Mouse (Mus musculus) heart, adult 2 months (tissue): Measurements from ENCODE around the gene Gba. TPM values are rescaled to one million over a fixed set of nuclear protein-coding genes. Genes with fewer than 3 reads are reported as not detected.
"Not testable (repeated sequence)": the region's sequence is repeated elsewhere in the genome, so short reads cannot be mapped to it uniquely, and the experiment has no call there.

ENCODE experiments used
- DNase-seq, 2 experiments: peaks; one replicate each; pipeline ENCODE4 v3.0.0; 2021
- H3K27ac ChIP-seq: fragments of 200-600 bp; 2 replicates; pipeline ENCODE4 v1.8.1; 2022
- H3K27me3 ChIP-seq: fragments of 200-500 bp; 2 replicates; pipeline ENCODE4 v1.6.1; 2012; ENCODE audit warnings: mild to moderate bottlenecking, low read length, inconsistent platforms, mixed read lengths; ENCODE audit not compliant: control insufficient read depth, insufficient read depth
- H3K36me3 ChIP-seq: fragments of 200-500 bp; 2 replicates; pipeline ENCODE4 v1.6.1; 2012; ENCODE audit warnings: low read length, inconsistent platforms; ENCODE audit not compliant: control insufficient read depth, insufficient read depth
- H3K4me1 ChIP-seq: fragments of 200-500 bp; 2 replicates; pipeline ENCODE4 v1.6.1; 2011; ENCODE audit warnings: low read length; ENCODE audit not compliant: control insufficient read depth, insufficient read depth
- H3K4me3 ChIP-seq: fragments of 200-600 bp; 2 replicates; pipeline ENCODE4 v1.8.1; 2022
- H3K79me2 ChIP-seq: fragments of 200-500 bp; replicated peaks from 2 replicates; pipeline ENCODE4 v1.6.1; 2012; ENCODE audit warnings: mild to moderate bottlenecking, inconsistent platforms, low read length, moderate library complexity, mixed read lengths; ENCODE audit not compliant: control insufficient read depth, insufficient read depth
- H3K9ac ChIP-seq: fragments of 200-500 bp; 2 replicates; pipeline ENCODE4 v1.6.1; 2012; ENCODE audit warnings: low read depth, mild to moderate bottlenecking, control low read depth, inconsistent platforms, low read length, mixed read lengths
- CTCF ChIP-seq: fragments of 200-600 bp; IDR thresholded peaks from 2 replicates; pipeline ENCODE4 v1.8.1; 2022; ENCODE audit warnings: antibody characterized with exemption, mild to moderate bottlenecking, moderate library complexity
- EP300 ChIP-seq: fragments of 200-500 bp; IDR thresholded peaks from 2 replicates; pipeline ENCODE4 v1.6.1; 2011; ENCODE audit warnings: low read depth, low read length, control low read depth; ENCODE audit not compliant: insufficient read depth
- POLR2A ChIP-seq: fragments of 200-500 bp; IDR thresholded peaks from 2 replicates; pipeline ENCODE4 v1.6.1; 2011; ENCODE audit warnings: mild to moderate bottlenecking, low read depth, low read length, control low read depth; ENCODE audit not compliant: insufficient read depth
- WGBS: fragments of 180-500 bp; shearing (Covaris S2); methylation state at CpG from one replicate; pipeline ENCODE4 v1.1.7; 2018; 5-methylcytosine and 5-hydroxymethylcytosine counted together
- intact Hi-C: fragments of 180-260 bp; cut with DNase I; formaldehyde crosslinking; loops from one replicate; pipeline ENCODE4 v1.15.1; 2025
- long read RNA-seq: library from polyadenylated mRNA; stranded (forward); transcript quantifications from one replicate; pipeline ENCODE4 v2.0.0, GENCODE M21; 2021
- polyA plus RNA-seq: library from polyadenylated mRNA; depleted of rRNA; stranded (reverse); fragments of >200 nt; gene quantifications from 2 replicates; pipeline ENCODE4 v1.2.3, GENCODE M21; 2012; rRNA removed
- total RNA-seq, 2 experiments: library from RNA; stranded (reverse); gene quantifications; 2 replicates each; pipeline ENCODE4 v1.2.3; 2021

The Gba gene
- 10 to 100 TPM; 19.9 to 20.4 TPM for total RNA-seq
- 26.3 and 39.2 TPM in 2 replicates for polyA plus RNA-seq
- long read RNA-seq, transcript Gba-201 (11 exons, 1,779 nt): major isoform, 5 of 7 reads
- long read RNA-seq, partial matches to known transcripts: 1 of 7 reads
- long read RNA-seq, other reads (novel, unspliced or antisense): 1 of 7 reads

DNA sequence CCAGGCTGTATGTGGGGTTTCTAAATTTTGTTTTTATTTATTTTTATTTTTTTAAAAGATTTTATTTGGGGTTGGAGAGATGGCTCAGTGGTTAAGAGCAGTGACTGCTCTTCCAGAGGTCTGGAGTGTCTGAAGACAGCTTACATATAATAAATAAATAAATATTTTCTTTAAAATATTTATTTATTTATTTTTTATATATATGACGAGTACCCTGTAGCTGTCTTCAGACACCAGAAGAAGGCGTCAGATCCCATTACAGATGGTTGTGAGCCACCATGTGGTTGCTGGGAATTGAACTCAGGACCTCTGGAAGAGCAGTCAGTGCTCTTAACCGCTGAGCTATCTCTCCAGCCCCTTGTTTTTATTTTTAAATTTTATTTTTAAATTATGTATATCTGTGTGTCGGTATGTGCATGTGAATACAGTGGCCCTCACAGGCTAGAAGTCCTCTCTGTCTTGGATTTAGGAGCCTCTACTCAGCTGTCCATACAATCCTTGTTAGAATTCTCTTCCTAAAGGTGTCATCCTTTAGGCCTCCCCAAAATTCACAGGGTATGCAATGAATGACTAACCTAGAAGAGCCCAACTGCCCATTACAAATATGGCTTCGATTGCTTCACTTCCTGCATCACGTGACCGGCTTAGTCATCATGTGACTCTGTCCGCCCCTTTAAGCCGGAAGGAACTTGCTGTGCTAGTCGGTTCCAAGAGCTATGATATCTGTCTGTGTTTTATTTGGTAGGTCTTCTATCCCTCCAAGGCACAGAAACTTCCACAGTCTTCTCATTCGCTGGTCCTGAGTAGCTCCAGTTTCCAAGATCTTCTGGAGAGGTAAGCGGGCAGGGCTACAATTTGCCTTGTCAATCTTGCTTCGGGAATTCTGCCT lies at the start of gene Gba:
Gba (plus strand) TSS at position 676 of the 889 bp plus-strand sequence.
- Histone ChIP-seq H3K27ac (peak within 1 kb of the TSS; percentile 76), H3K9ac (peak within 1 kb of the TSS; percentile 71), H3K79me2 (no peaks in the 10 kb centered on the region), H3K36me3 (no peaks in the 10 kb centered on the region), H3K4me3 (peak within 1 kb of the TSS; percentile 64), H3K27me3 (no peaks in the 10 kb centered on the region), H3K4me1 (peaks cover 3% of the 10 kb centered on the region)
- TF ChIP-seq CTCF: no peak
- peak; percentile 89 for TF ChIP-seq EP300
- TF ChIP-seq POLR2A: peak; percentile 78
- peak; percentile 85 to 89 for DNase-seq
- intact Hi-C loops: no loop called here
- 22% methylated on average over 13 of the region's 13 CpGs for WGBS

DNA sequence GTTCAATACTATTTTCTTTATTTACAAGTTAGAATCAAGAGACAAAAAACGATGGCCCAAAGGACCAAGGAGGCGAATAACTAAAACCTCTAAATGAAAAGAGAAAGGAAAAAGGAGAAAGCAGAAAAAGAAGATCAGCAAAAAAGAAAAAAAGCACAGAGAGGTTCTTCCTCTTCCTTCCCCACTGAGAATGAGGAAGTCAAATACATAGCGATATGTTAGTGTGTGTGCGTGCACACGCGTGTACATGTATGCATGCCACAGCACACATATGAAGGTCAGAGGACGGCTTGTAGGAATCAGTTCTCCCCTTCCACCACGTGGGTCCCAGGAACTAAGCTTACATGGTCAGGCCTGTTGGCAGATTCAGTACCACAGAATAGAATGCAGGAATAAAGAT lies 45.8 kb upstream of the Gba start:
- WGBS: 84% methylated on average over 8 of the region's 8 CpGs
- H3K27me3 ChIP-seq: peaks cover 5% of the 10 kb centered on the region; the same call in 1 of the 2 replicates
- no peak overlapping the region for H3K27ac ChIP-seq
- H3K79me2 ChIP-seq: no peaks in the 10 kb centered on the region
- H3K4me1 ChIP-seq: no peaks in the 10 kb centered on the region; the same call in 1 of the 2 replicates
- intact Hi-C loops: loop anchor here (5.0 kb wide), 1 partner anchor 40 kb away; no protein-coding TSS in a partner anchor
- TF ChIP-seq EP300 (no peak), POLR2A (no peak), CTCF (no peak)
- H3K36me3 ChIP-seq: no peaks in the 10 kb centered on the region
- H3K9ac ChIP-seq: no peak overlapping the region
- H3K4me3 ChIP-seq: no peak overlapping the region
- no peak for DNase-seq

GRCm38 (mm10) chr3:89158651-89159050 lies 44.1 kb upstream of the Gba start:
- Histone ChIP-seq H3K9ac (no peak overlapping the region), H3K36me3 (no peaks in the 10 kb centered on the region), H3K27ac (no peak overlapping the region), H3K27me3 (0 out of 2 replicates have a peak, but pooled peaks cover 2% of the 10 kb centered on the region), H3K4me3 (no peak overlapping the region), H3K79me2 (no peaks in the 10 kb centered on the region), H3K4me1 (no peaks in the 10 kb centered on the region; the same call in 1 of the 2 replicates)
- TF ChIP-seq POLR2A (no peak), CTCF (no peak), EP300 (no peak)
- intact Hi-C loops: loop anchor here (2.0 to 5.0 kb wide), 2 partner anchors 41 to 72 kb away; no protein-coding TSS in a partner anchor
- DNase-seq: no peak
- 19% methylated on average over 7 of the region's 7 CpGs for WGBS

GRCm38 (mm10) chr3:89159211-89159610 lies 43.5 kb upstream of the Gba start:
- no peaks in the 10 kb centered on the region for H3K79me2 ChIP-seq
- 0 out of 2 replicates have a peak, but pooled peaks cover 2% of the 10 kb centered on the region for H3K27me3 ChIP-seq
- 1% methylated on average over 13 of the region's 13 CpGs for WGBS
- no peak for TF ChIP-seq CTCF
- TF ChIP-seq EP300: no peak
- no peak for TF ChIP-seq POLR2A
- H3K9ac ChIP-seq: no peak overlapping the region
- peak; percentile 47 to 74 for DNase-seq
- intact Hi-C loops: loop anchor here (2.0 to 5.0 kb wide), 2 partner anchors 42 to 72 kb away; no protein-coding TSS in a partner anchor
- no peak overlapping the region for H3K4me3 ChIP-seq
- H3K36me3 ChIP-seq: no peaks in the 10 kb centered on the region
- no peak overlapping the region for H3K27ac ChIP-seq
- no peaks in the 10 kb centered on the region; the same call in 1 of the 2 replicates for H3K4me1 ChIP-seq

DNA sequence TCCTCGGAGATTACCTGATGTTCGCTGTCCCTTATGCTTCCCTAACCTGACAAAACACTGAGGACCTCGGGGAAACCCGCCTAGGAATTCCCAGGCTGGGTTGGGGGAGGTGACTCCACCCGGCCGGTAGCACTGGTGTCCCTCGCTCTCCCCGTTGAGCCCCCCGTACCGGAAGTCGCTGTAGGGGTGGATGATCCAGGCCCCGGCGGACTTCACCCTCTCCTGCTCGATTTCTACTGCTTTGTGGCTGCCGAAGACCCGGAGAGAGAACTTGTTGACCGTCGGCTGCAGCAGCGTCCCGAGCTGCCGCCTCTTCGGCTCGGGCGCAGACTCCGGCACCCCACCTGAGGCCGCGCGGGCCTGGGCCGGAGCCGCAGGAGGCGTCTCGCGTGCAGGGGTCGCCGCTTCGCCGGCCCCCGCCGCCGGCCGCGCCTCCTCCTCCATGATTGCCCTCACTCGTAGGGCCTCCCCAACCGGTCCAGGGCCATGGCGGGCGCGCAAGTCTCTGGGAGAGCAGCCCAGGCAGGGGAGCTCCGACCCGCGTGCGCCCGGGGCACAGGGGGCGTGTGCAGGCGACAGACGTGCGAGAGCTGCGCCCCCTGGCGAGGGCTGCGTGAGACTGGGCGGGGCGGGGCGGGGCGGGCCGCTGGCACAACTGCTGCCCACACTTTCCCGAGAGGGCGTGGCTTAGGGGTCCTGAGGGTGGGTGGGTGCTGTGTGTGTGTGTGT lies 42.9 kb upstream of the Gba start, which contains the start of gene Hcn3:
Hcn3 (minus strand) TSS at position 581 of the 729 bp plus-strand sequence.
- peak within 1 kb of the TSS; percentile 47 for H3K4me3 ChIP-seq
- no peak within 1 kb of the TSS for H3K27ac ChIP-seq
- intact Hi-C loops: loop anchor here (2.0 to 10.0 kb wide), 3 partner anchors 42 to 215 kb away; no protein-coding TSS in a partner anchor
- 0 out of 2 replicates have a peak, but pooled peaks cover 2% of the 10 kb centered on the region for H3K27me3 ChIP-seq
- no peaks in the 10 kb centered on the region for H3K79me2 ChIP-seq
- H3K36me3 ChIP-seq: no peaks in the 10 kb centered on the region
- H3K4me1 ChIP-seq: no peaks in the 10 kb centered on the region; the same call in 1 of the 2 replicates
- TF ChIP-seq CTCF (peak; percentile 63), EP300 (no peak), POLR2A (no peak)
- peak; percentile 57 to 66 for DNase-seq
- H3K9ac ChIP-seq: 0 out of 2 replicates have a peak within 1 kb of the TSS, but pooled peaks have one; percentile 12
- WGBS: 1% methylated on average over 64 of the region's 66 CpGs

DNA sequence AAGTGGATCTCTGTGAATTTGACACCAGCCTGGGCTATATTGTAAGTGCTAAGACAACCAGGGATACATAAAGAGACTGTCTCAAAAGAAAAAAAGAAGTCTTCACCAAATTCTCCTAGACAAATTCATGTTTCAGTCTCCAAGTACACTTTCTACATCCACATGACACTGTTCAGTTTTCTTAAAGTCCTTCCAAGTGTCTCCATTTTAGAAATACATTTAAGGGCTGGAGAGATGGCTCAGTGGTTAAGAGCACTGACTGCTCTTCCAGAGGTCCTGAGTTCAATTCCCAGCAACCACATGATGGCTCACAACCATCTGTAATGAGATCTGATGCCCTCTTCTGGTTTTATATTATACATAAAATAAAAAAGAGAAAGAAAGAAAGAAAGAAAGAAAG lies 41.5 kb upstream of the Gba start:
- H3K4me3 ChIP-seq, DNase-seq, H3K36me3 ChIP-seq, H3K9ac ChIP-seq, H3K27ac ChIP-seq, H3K27me3 ChIP-seq, H3K79me2 ChIP-seq, H3K4me1 ChIP-seq: not testable (repeated sequence)
- intact Hi-C loops: loop anchor here (10.0 kb wide), 1 partner anchor 216 kb away; no protein-coding TSS in a partner anchor
